In genomic region chr19:57606351-57606750, GRCm38 (mm10) we compare ENCODE assay signal across 23 mouse cellular contexts. TPM values are rescaled to one million over a fixed set of nuclear protein-coding genes. Genes with fewer than 3 reads are reported as not detected.
DNase-seq lines count a peak whose midpoint lies in the region; ATAC-seq and TF ChIP-seq lines count a peak whose summit lies in the region.
"Had no signal": no experiment of that assay in that cellular context is flagged by ENCODE, and none has a peak within 500 bp of the region (broad histone marks: within the 10 kb centered on the region; RNA-seq: fewer than 3 reads in every experiment).

No protein-coding gene starts in this region.

- H3K4me1 ChIP-seq in intestine, embryonic 14.5 days (replicated peaks; ENCODE audit: control insufficient read depth, insufficient read depth, low read length), result peaks cover 18% of the 10 kb centered on the region
- peaks cover 4% of the 10 kb centered on the region; the same call in 1 of the 2 replicates for H3K4me1 ChIP-seq in intestine, embryonic 15.5 days (replicated peaks)
- H3K4me1 ChIP-seq in stomach, embryonic 14.5 days (ENCODE audit: control insufficient read depth, insufficient read depth, low read length), result peaks cover 12% of the 10 kb centered on the region
- H3K4me1 ChIP-seq in stomach, postnatal 0 days (replicated peaks; ENCODE audit: control insufficient read depth, insufficient read depth), result no peaks in the 10 kb centered on the region

- no peak for TF ChIP-seq POLR2A in myocyte (IDR thresholded peaks at IDR 0.05; ENCODE audit: insufficient read length, low read depth)

- peak overlapping the region; percentile 25; the same call in 1 of the 2 replicates for H3K4me2 ChIP-seq in intestine, embryonic 14.5 days (ENCODE audit: low read length)
- H3K4me2 ChIP-seq in intestine, embryonic 15.5 days (replicated peaks), result no peak overlapping the region
- no peak overlapping the region for H3K4me2 ChIP-seq in stomach, embryonic 14.5 days (replicated peaks; ENCODE audit: low read depth, low read length)
- no peak overlapping the region for H3K4me2 ChIP-seq in stomach, postnatal 0 days (replicated peaks; ENCODE audit: low read depth)
- H3K4me2 ChIP-seq in myocyte (ENCODE audit: low read depth), result peak overlapping the region; percentile 45
- H3K4me2 ChIP-seq: hindbrain, embryonic 12.5 days had no signal

- no peak overlapping the region for H3K9ac ChIP-seq in intestine, embryonic 14.5 days (ENCODE audit: low read length)
- no peak overlapping the region for H3K9ac ChIP-seq in intestine, embryonic 15.5 days
- no peak overlapping the region for H3K9ac ChIP-seq in stomach, embryonic 14.5 days (replicated peaks; ENCODE audit: low read depth, low read length)
- no peak overlapping the region for H3K9ac ChIP-seq in stomach, postnatal 0 days (ENCODE audit: low read length)
- H3K9ac ChIP-seq: hindbrain, embryonic 12.5 days had no signal

- H3ac ChIP-seq in myocyte (ENCODE audit: control insufficient read depth, insufficient read length), result no peak overlapping the region

- no peak for TF ChIP-seq CTCF in stomach, postnatal 0 days (IDR thresholded peaks at IDR 0.05; ENCODE audit: low read depth)

- no peaks in the 10 kb centered on the region for H3K27me3 ChIP-seq in intestine, embryonic 14.5 days (replicated peaks; ENCODE audit: control insufficient read depth, insufficient read depth, low read length)
- H3K27me3 ChIP-seq in intestine, embryonic 15.5 days (replicated peaks), result no peaks in the 10 kb centered on the region
- H3K27me3 ChIP-seq in stomach, embryonic 14.5 days (ENCODE audit: control insufficient read depth, insufficient read depth, low read length), result no peaks in the 10 kb centered on the region
- no peaks in the 10 kb centered on the region for H3K27me3 ChIP-seq in stomach, postnatal 0 days (ENCODE audit: control insufficient read depth, insufficient read depth, low read length)
- no peaks in the 10 kb centered on the region for H3K27me3 ChIP-seq in myocyte (ENCODE audit: control insufficient read depth, insufficient read depth, insufficient read length)
- H3K27me3 ChIP-seq: hindbrain, embryonic 12.5 days had no signal

- no peak overlapping the region for H3K4me3 ChIP-seq in intestine, embryonic 14.5 days (ENCODE audit: low read depth, low read length)
- no peak overlapping the region for H3K4me3 ChIP-seq in intestine, embryonic 15.5 days (replicated peaks)
- no peak overlapping the region for H3K4me3 ChIP-seq in stomach, embryonic 14.5 days (ENCODE audit: low read depth, low read length)
- H3K4me3 ChIP-seq in stomach, postnatal 0 days (ENCODE audit: low read depth, low read length), result no peak overlapping the region
- no peak overlapping the region for H3K4me3 ChIP-seq in myocyte
- H3K4me3 ChIP-seq: erythroblast, embryonic 14.5 days; forebrain, embryonic 10.5 days; gastrocnemius, adult 2 months; heart, embryonic 10.5 days; hindbrain, embryonic 12.5 days had no signal

- H3K79me2 ChIP-seq in myocyte (ENCODE audit: control insufficient read depth, insufficient read depth), result no peaks in the 10 kb centered on the region

- TF ChIP-seq EP300 in stomach, postnatal 0 days (optimal IDR thresholded peaks at IDR 0.05), result no peak

- no peak for DNase-seq in intestine, embryonic 14.5 days (ENCODE audit: low spot score)
- DNase-seq in stomach, postnatal 0 days (ENCODE audit: low spot score), result no peak
- DNase-seq in NIH3T3 (ENCODE audit: low read depth), result peak; percentile 78
- DNase-seq in cerebellum, postnatal 4 days (ENCODE audit: low spot score in 2 of 2), result no peak
- DNase-seq in natural killer cell, adult 2 months (ENCODE audit: low spot score in 2 of 2), result no peak
- DNase-seq: adrenal gland, postnatal 25 days; cerebellum, adult 2 months; cerebellum, postnatal 10 days; embryo, embryonic 11 days; gastrocnemius, adult 2 months; gastrocnemius, postnatal 25 days; heart, postnatal 10 days; heart, postnatal 4 days had no signal

- no peaks in the 10 kb centered on the region for H3K9me3 ChIP-seq in intestine, embryonic 14.5 days (ENCODE audit: control insufficient read depth, low read length)
- no peaks in the 10 kb centered on the region for H3K9me3 ChIP-seq in intestine, embryonic 15.5 days
- no peaks in the 10 kb centered on the region for H3K9me3 ChIP-seq in stomach, embryonic 14.5 days (ENCODE audit: control insufficient read depth, low read depth, low read length)
- H3K9me3 ChIP-seq in stomach, postnatal 0 days (ENCODE audit: control insufficient read depth, low read length), result no peaks in the 10 kb centered on the region
- H3K9me3 ChIP-seq: heart, embryonic 10.5 days; hindbrain, embryonic 12.5 days had no signal

- peak overlapping the region; percentile 40 for H3K27ac ChIP-seq in intestine, embryonic 14.5 days (ENCODE audit: low read depth)
- H3K27ac ChIP-seq in intestine, embryonic 15.5 days, result no peak overlapping the region; the same call in 1 of the 2 replicates
- peak overlapping the region; percentile 63; the same call in 1 of the 2 replicates for H3K27ac ChIP-seq in stomach, embryonic 14.5 days (ENCODE audit: low read length)
- no peak overlapping the region for H3K27ac ChIP-seq in stomach, postnatal 0 days (replicated peaks)
- H3K27ac ChIP-seq: forebrain, embryonic 10.5 days; gastrocnemius, adult 2 months; heart, embryonic 10.5 days; hindbrain, embryonic 12.5 days had no signal

- 47% methylated on average over 10 of the region's 10 CpGs for WGBS in intestine, embryonic 14.5 days
- WGBS in intestine, embryonic 15.5 days, result 57% methylated on average over 10 of the region's 10 CpGs
- WGBS in stomach, embryonic 14.5 days, result 72% methylated on average over 10 of the region's 10 CpGs
- WGBS in stomach, postnatal 0 days, result 59% methylated on average over 10 of the region's 10 CpGs

- no peak for ATAC-seq in intestine, embryonic 14.5 days (replicated peaks; ENCODE audit: low FRiP score, low TSS enrichment, low read depth)
- no peak for ATAC-seq in intestine, embryonic 15.5 days
- no peak for ATAC-seq in stomach, embryonic 14.5 days (ENCODE audit: insufficient number of reproducible peaks, insufficient read depth, low FRiP score, low read depth)
- ATAC-seq in stomach, postnatal 0 days (ENCODE audit: low FRiP score, low TSS enrichment), result no peak
- ATAC-seq: forebrain, embryonic 14.5 days; hindbrain, embryonic 16.5 days; inflammation-experienced regulatory T-cells, adult 6 months had no signal

- no peaks in the 10 kb centered on the region for H3K36me3 ChIP-seq in intestine, embryonic 14.5 days (ENCODE audit: control insufficient read depth, insufficient read depth, low read length)
- no peaks in the 10 kb centered on the region for H3K36me3 ChIP-seq in intestine, embryonic 15.5 days
- H3K36me3 ChIP-seq in stomach, embryonic 14.5 days (ENCODE audit: control insufficient read depth, insufficient read depth, low read length), result no peaks in the 10 kb centered on the region
- no peaks in the 10 kb centered on the region for H3K36me3 ChIP-seq in stomach, postnatal 0 days (ENCODE audit: control insufficient read depth, insufficient read depth, low read length)
- H3K36me3 ChIP-seq in myocyte (ENCODE audit: control insufficient read depth, insufficient read depth), result no peaks in the 10 kb centered on the region
- H3K36me3 ChIP-seq: forebrain, embryonic 10.5 days; heart, embryonic 10.5 days; hindbrain, embryonic 12.5 days had no signal

TF ChIP-seq in myocyte, 11 proteins besides CTCF, POLR2A, EP300 and RAD21:
- TF ChIP-seq USF1 (IDR thresholded peaks at IDR 0.05; ENCODE audit: low read depth), result no peak
- no peak for TF ChIP-seq SRF (IDR thresholded peaks at IDR 0.05; ENCODE audit: control insufficient read depth, insufficient read length, low read depth)
- no peak for TF ChIP-seq TCF3 (IDR thresholded peaks at IDR 0.05; ENCODE audit: insufficient read length, low read depth)
- no peak for TF ChIP-seq E2F4 (IDR thresholded peaks at IDR 0.05; ENCODE audit: insufficient read depth)
- no peak for TF ChIP-seq CEBPB (IDR thresholded peaks at IDR 0.05; ENCODE audit: insufficient read depth, poor library complexity, severe bottlenecking)
- TF ChIP-seq MAX (IDR thresholded peaks at IDR 0.05; ENCODE audit: low read depth), result no peak
- no peak for TF ChIP-seq TCF12 (IDR thresholded peaks at IDR 0.05; ENCODE audit: insufficient read depth, poor library complexity, severe bottlenecking)
- TF ChIP-seq POLR2AphosphoS2 (IDR thresholded peaks at IDR 0.05; ENCODE audit: insufficient read length, low read depth), result no peak
- no peak for TF ChIP-seq MYOG (IDR thresholded peaks at IDR 0.05; ENCODE audit: control insufficient read depth in 1 of 3, insufficient read depth in 1 of 3, insufficient read length in 2 of 3, low read depth in 2 of 3)
- TF ChIP-seq REST (IDR thresholded peaks at IDR 0.05; ENCODE audit: insufficient read depth, insufficient read length), result no peak
- no peak for TF ChIP-seq MYOD1 (IDR thresholded peaks at IDR 0.05; ENCODE audit: control insufficient read depth in 1 of 3, insufficient read length in 2 of 3, low read depth in 2 of 3)

RNA-seq across cellular contexts. Expression of gene Atrnl1, which starts 4.5 kb away (rescaled TPM):
- polyA plus RNA-seq in intestine, embryonic 14.5 days (2014; fragmentation: Nextera tagmentation; extraction: Ambion mirVana), result 7.4 and 9.3 TPM in 2 replicates
- polyA plus RNA-seq in intestine, embryonic 15.5 days (2015; fragmentation: Nextera tagmentation; extraction: Ambion mirVana), result 4.1 and 4.6 TPM in 2 replicates
- 8.2 and 11.0 TPM in 2 replicates for polyA plus RNA-seq in stomach, embryonic 14.5 days (2014; fragmentation: Nextera tagmentation; extraction: Ambion mirVana)
- polyA plus RNA-seq in stomach, postnatal 0 days (2015; fragmentation: Nextera tagmentation; extraction: Ambion mirVana), result 3.9 and 4.2 TPM in 2 replicates
- polyA plus RNA-seq in myocyte (2012; fragmentation: generic; extraction: Trizol), result 5.4 TPM

Comparison
In these comparisons a context has a peak if more than half of its experiments do, and no peak if none do; other contexts are left out.
1. H3K27ac ChIP-seq: peak in intestine, embryonic 14.5 days (single experiment) and stomach, embryonic 14.5 days (single experiment); none in intestine, embryonic 15.5 days (single experiment) and stomach, postnatal 0 days (single experiment).
2. H3K4me2 ChIP-seq: peak in intestine, embryonic 14.5 days (single experiment) and myocyte (single experiment); none in intestine, embryonic 15.5 days (single experiment), stomach, embryonic 14.5 days (single experiment) and stomach, postnatal 0 days (single experiment).